Mouse (Mus musculus) urinary bladder, adult 2 months (tissue): ENCODE data around the gene Ninl. TPM values are rescaled to one million over a fixed set of nuclear protein-coding genes. Genes with fewer than 3 reads are reported as not detected.
"Not testable (repeated sequence)": the region's sequence is repeated elsewhere in the genome, so short reads cannot be mapped to it uniquely, and the experiment has no call there.

Experiments
- DNase-seq: peaks from one replicate; pipeline ENCODE4 v3.0.0; 2022; ENCODE audit warnings: low spot score
- polyA plus RNA-seq: library from polyadenylated mRNA; depleted of rRNA; stranded (reverse); fragments of >200 nt; gene quantifications from 2 replicates; pipeline ENCODE4 v1.2.3, GENCODE M21; 2012

Ninl gene
- polyA plus RNA-seq, 1 experiment, result 6.5 TPM

DNA sequence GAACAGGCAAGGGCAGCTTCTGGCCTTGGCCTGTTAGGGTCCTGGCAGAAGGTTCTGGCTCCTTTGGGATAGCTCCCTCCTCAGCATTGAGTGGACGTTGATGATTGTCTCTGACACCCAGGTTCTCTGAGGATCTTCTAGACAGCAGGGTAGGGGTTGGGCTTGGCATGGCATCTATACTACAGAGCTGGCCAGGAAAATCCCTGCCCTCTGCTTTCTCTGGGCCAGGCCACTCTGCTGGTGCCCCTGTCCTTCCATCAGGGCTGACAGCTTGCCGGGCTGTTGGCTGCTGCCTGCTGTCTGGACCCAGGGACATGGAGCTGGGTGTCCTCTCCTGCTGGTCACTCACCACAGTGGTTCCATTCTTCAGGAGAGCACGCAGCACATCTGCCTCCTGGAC is 89.5 kb downstream of the Ninl start:
- DNase-seq, result no peak

DNA sequence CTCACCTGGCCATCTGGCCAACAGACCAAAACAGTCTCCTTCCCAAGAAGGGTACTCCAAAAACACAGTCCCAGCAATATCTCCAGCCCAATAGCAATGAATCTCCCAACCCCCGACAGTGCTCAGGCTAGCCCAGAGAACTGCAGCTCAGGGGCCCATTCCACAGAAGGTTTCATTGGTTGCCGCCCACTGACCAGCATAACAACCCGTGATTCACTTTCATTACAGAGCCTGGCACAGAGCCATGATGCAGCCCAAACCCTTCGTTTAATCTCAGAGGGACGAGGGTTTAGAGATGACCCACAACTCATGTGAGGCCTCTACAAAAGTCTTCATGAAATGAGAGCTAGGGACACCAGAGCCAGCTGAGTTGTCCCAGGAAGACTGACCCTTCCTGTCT is 90.4 kb downstream of the Ninl start:
- no peak for DNase-seq

DNA sequence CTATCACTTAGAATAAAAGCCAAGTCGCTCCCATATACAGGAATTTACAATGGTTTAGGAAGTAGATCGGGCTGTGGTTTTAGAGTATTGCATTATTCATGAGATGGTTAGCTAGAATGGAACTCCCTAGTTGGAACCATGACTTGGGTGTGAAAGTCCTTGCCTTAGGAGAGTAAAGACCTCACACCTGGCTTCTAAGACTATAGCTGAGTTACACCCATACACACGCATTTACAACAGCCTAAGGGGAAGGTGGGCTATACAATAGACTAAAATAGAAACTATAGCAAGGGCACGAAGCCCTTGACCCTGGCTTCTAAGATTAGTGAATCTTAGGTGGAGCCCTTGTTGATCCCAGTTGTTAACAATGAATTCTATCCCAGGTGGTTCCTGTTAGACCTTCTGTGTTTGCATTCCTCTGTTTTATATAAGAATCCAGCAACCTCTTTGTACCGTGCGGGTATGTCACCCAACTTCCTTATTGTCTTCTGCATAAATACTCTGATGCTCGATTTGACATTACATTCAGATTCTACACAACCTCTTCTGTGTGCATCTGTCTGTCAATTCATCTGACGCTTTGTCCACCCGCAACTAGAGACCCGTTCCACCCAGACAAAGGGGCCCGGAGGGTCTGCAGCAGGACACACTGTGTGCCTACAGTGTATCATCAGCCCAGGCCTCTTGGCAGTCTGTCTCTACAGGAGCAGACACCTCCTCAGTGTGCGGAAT is 91.1 kb downstream of the Ninl start:
- not testable (repeated sequence) for DNase-seq

DNA sequence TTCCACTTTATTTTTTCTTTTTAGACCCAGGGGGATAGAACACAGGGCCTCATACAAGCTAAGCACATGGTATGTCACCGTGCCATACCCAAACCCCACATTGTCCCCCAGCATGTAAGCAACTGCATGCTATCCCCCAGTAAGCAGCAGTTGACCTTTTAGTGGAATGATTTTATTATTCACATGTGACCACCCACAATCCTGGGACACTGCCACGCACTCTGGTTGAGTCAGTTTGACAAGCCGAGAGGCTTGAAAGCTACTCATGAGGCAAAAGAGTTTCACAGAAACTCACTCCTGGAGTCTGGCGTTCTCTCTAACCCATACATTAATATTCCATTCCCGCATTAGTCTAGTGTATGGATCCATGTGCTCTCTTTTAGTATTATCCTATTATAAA is 91.8 kb downstream of the Ninl start:
- not testable (repeated sequence) for DNase-seq

DNA sequence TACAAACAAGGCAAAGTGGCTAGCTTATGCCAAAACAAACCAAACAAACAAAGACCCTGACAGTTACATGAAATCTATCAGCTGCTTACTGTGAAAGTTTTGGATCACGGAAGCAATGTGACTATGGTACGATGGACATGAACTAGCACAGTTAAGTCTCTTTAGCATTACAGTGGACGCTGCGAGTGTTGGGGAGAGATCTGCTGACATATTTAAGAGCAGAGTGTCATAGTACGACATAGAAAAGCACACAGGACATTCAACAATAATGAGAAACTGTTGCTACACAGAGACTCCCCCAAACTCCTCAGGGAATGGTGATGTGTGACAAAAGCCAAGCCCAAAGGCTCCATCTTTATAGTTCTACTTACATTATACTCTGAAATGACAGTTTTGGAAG is 95.2 kb downstream of the Ninl start:
- no peak for DNase-seq

DNA sequence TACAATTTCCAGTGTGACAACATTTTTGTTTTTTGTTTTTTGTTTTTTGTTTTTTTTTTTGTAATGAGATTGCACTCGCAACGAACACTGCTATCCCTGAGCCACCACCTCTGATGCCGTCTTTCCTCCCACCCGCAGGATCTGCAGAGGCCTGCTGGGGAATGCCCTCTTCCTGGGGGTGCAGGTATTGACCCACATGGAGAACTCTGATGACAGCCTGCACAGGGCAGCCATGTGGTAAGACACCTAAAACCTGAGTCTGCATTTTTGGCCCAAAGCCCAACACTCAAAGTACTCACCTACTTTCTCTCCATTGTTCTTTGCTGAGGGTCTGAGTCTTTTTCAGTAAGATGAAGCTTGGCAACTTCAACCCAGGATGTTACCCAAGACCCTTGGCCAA is 104.5 kb downstream of the Ninl start:
- no peak for DNase-seq

DNA sequence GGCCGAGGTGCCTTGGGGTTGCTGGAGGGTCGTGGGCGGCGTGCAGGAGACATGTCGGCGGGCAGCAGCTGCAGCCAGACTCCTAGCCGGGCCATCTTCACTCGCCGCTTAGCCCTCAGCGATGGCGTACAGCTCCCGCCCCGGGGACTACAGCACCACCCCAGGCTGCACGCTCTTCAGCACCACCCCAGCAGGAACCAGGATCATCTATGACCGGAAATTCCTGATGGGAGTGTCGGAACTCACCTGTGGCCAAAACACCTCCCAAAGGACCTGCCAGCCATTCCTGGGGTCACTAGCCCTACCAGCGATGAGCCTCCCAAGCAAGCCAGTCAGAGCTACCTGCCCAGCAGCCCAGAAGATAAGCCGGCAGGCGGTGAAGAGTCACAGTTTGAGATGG is 105.7 kb downstream of the Ninl start:
- DNase-seq, result no peak

DNA sequence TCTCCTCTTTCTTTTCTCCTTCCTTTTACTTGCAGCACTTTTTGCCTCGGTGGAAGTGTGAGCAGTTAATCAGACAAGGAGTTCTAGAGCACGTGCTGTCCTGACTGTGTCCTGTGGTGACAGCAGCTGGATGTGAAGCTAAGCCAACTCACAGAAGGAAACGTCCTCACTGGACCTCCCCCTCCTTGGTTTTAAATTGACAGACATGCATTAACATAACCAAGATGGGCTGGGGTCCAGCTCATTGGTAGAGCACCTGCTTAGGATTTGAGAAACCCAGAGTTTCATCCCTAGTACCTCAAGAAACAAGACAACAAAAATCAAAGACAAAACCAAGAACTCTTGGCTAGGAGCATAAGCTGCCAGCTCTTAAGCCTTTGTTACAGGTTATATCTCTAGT is 108.4 kb downstream of the Ninl start:
- no peak for DNase-seq

DNA sequence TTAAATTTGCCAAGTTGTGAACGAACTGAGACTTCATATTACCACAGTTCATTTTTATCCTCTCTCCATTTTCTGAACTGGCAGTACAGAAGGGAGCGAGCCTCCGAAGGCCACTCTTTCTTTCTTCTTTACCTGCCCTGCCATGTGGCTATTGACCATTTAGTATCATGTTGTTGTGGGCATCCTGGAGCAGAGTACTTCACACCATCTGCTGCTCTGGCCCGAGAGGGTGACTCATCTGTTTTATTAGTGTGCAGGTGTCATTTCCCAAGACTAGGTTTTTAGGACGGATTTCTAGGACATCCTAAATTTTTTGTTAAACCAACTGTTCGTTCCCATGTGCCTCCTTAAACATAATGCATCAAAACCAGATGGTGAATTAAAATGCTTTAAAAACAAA is 110.0 kb downstream of the Ninl start:
- DNase-seq, result no peak

DNA sequence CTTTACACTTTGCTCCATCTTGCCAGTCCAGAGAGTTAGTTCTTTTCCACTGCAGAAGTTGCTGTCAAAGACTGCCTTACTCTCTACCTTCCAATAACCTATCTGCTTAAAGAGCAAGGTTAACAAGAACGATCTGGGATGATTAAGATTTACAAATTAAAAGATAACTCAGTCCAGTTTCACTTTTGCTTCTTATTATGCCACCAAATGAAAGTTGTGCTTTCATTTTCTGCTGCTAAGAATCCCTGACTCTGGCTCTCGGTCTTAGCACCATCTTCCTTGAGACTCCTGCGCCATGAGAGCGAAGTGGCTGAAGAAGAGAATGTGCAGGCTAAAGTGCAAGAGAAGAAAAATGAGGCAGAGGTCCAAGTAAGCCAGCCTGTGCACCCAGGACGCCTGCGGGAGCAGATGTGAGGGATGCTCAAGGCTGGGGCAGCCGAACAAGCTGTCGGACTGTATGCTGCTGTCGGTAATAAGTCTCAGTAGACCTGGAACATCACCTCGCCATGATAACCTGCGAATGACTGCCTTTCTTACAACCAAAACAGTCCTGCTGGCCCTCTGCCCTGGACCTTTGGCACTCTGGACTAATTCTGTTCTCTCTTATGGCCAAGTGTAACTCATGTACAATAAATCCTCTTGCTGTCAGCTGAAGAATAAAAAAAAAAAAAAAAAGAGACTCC is 112.0 kb downstream of the Ninl start:
- no peak for DNase-seq

DNA sequence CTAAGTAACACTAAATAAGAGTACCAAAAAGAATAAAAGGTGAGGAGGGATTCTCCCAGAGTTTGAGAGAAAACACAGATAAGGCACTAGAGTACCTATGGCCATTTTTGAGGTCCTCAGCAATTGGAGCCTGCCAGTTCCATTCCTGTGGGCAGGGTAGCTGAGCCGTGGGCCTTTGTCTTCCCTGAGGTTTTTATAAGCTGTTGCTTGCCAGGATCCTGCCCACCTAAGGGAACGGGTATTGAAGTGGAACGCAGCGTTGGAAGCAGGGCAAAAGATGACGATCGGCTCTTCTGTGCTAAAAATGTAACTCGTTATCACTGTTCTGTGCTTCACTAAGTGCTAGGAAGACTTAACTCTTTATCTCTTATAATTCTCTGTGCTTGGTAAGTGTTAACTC is 115.7 kb downstream of the Ninl start:
- no peak for DNase-seq

DNA sequence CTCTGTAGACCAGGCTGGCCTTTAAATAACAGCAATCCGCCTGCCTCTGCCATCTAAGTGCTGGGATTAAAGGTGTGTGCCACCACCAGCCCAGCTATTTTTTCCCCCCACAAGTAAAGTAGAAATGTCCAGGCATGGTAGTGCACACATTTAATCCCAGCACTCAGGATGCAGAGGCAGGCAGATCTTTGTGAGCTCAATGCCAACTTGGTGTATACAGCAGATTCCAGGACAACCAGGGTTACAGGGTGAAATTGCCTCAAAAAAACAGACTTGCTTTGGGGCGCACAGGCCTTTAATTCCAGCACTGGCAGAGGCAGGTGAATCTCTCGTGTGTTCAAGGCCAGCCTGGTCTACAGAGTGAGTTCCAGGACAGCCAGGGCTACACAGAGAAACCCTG is 116.2 kb downstream of the Ninl start:
- no peak for DNase-seq

DNA sequence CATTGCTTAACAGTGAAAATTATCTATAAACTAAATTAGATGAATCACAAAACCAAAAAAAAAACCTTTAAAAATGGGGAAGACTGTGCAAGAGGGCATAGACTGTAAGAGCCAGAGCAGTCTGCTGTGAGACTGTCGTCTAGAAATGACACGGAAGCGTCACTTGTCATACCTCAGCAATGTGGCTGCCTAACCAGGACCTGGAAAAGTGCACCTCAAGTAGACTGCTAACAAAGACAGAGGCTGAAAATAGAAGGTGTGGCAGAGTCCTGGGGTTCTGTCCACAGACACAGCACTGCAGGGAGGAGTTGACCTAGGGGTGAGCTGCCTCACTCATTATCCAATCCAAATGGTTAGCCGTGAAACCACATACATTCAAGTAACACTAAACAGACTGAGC is 117.0 kb downstream of the Ninl start:
- DNase-seq, result no peak

DNA sequence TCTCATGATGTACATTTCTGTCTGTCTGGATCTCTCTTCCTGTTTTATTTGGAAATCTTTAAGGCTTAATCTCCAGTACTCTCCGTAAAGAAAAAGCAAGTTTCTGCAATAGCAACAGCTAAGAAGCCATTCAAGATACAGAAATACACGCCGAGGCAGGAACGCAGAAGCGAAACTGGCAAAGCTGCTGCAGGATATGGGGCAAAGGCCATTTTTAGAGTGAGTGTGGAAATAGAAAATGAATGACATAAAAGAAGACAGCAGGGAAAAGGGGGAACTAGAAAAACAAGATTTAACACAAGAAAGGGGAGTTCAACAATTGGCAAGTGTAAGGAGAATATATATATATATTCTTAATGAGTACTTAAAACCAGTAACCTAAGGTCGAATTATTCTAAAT is 117.5 kb downstream of the Ninl start:
- no peak for DNase-seq

DNA sequence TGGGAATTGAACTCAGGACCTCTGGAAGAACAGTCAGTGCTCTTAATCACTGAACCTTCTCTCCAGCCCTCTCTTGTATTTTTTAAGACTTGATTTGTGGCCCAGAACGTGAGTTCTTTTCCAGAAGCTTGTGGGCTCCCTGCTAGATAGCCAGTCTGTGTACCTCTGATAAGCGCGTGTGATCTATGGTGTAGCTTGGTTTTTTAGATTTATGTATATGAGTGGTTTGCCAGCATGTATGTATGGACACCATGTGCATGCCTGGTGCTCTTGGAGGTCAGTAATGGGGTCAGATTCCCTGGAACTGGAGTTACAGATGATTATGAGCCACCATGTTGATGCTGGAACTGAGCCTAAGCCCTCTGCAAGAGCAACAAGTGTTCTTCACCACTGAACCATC is 118.6 kb downstream of the Ninl start:
- DNase-seq, result no peak

DNA sequence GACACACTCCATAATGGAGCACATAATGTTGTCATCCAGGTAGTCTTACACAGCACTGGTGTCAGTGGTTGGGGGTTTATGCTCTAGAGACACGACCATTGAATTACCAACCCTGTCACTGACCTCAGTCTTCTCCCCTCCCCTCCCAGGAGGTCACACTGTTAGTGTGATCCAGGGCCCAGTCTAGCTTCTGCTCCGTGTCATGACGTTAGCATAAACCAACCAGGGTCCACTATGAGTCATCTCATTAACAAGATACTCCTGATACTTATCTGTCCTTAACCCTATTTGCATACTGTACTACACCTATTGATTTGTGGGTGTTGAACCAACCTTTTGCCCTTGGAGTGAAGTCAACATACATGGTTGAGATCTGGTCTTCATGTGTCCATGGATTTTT is 120.5 kb downstream of the Ninl start:
- no peak for DNase-seq

DNA sequence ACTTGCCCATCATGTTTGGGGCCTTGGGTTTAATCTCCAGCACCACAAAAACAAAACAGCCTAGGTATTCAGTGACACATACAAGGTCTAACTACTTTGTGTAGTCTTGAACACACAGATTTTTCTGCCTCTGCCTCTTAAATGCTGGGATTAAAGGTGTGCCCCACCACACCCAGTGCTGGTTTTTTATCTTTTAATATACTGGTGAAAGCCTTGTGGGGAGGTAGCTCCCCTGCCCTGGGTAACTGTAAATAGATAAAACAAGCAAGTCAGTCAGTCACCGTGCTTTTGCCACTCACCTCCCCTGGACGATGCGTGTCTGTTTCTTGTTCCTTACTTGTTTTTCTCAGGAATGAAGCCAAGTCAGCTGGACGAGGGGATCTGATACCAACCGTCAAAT is 123.4 kb downstream of the Ninl start:
- DNase-seq, result no peak

DNA sequence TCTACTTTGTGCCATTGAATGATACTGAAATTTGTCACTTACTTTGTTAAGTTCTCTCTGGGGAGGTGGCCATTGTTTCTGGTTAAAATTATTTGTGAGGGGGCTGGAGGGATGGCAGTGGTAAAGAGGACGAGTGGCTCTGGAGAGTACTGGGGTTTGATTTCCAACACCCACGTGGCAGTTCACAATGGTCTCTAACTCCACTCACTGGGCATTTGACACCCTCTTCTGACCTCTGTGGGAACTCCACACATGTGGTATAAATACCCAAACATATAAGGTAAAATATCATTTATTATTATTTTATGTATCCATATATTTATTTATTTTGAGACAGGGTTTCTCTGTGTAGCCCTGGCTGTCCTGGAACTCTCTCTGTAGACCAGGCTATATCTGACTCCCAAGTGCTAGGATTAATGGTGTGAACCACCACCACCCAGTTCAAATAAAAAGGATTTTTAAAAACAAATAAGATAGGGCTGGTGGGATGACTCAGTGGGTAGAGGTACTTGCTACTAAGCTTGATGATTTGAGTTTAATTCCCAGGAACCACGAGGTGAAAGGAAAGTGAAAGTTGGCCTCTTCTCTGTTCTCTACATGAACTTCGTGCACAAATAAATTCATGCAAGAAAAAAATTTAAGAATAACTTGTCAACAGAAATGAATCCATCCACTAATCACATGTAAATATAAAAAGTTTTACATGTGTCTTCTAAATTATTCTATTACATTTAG is 124.2 kb downstream of the Ninl start:
- no peak for DNase-seq

DNA sequence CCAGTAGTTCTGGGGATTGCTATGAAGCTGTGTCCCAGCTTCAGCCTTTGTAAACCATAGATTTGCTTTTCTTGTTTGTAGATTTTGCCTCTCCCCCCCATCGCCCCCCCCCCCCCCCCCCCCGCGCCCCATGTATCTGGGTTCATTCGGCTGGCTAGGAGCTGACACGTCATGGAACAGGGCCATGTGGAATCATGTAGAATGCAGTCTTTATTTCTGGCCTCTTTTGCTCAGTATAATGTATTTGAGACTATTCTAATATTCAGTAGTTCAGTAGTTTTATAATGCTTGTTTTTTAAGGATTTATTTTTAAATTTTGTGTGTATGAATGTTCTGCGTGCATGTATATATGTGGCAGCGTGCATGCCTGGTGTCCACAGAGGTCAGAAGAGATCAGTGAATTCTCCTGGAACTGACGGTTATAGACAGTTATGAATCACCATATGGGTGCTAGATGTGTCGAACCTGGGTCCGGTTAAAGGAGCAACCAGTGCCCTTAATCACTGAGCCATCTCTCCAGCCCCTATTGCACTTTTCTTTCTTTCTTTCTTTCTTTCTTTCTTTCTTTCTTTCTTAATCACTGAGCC is 128.8 kb downstream of the Ninl start:
- no peak for DNase-seq

DNA sequence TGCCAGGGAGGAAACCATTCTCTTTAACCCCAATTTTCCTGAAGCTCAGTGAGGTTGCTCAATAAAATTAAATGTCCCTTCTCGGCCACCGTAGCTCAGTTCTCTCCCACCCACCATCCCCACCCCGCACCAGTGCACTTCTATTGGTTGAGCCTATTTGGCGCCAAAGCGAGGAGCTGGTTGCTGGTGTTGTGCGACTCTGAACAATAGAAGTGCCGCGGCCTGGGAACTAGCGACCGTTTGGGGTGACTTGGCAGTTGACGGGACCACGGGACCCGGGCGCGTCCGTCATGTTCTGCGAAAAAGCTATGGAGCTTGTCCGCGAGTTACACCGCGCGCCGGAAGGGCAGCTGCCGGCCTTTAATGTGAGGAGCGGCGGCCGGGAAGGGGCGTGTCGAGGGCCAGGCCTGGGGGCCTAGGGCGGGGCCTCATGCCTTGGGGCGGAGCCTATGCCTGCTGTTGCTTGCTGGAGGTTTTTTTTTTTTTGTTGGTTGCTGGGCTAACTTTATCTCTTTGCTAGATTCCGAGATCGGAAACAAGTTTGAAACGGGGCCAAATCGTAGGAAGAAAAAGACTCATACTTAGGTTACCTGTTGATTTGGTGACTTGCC is 129.6 kb downstream of the Ninl start:
- DNase-seq, result peak; percentile 94

DNA sequence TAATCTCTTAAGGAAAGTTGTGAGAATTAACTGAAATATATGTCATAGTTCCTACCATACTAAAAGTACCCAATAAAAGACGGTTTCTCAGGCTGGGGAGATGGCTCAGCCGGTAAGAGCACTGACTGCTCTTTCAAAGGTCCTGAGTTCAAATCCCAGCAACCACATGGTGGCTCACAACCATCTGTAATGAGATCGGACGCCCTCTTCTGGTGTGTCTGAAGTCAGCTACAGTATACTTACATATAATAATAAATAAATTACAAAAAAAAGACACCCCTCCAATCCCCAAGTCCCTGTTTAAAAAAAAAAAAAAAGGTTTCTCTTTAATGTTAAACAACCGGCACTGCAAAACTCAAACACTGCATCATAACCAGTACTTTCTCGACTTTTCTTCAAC is 130.3 kb downstream of the Ninl start:
- not testable (repeated sequence) for DNase-seq

DNA sequence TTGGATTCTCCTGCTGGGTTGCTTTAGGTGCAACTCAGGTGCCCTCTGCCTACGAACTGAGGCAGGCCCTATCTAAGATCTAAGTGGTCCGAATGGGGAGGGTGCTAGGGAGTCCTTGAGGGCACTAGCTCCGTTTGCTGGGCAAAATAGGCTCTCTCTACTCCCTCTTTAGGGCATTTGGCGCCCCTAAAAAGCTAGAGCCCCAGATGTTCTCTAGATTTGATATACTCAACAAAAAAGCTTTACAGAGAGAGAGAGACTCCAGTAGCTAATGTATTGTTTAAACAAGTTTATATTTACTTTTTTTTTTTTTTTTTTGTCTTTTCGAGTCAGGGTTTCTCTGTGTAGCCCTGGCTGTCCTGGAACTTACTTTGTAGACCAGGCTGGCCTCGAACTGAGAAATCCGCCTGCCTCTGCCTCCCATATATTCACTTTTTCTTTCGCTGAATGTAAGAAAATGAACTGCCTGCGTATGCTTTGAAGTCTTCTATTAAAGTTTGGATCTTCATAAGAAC is 134.2 kb downstream of the Ninl start, which contains the start of gene Gins1:
Gene Gins1 (plus strand): TSS at position 465 of the 515 bp plus-strand sequence.
- no peak for DNase-seq
